Mouse (Mus musculus) erythroblast, embryonic 14.5 days (primary cell): ENCODE data around the gene Uxs1.

Experiments used
- GATA1 ChIP-seq: IDR thresholded peaks from 2 replicates; pipeline ENCODE4 v1.6.1; 2012; ENCODE audit warnings: low read length, inconsistent platforms, mixed read lengths
- TAL1 ChIP-seq: IDR thresholded peaks from 3 replicates; pipeline ENCODE4 v1.6.1; 2012; ENCODE audit warnings: low read length, inconsistent platforms, mixed read lengths

DNA sequence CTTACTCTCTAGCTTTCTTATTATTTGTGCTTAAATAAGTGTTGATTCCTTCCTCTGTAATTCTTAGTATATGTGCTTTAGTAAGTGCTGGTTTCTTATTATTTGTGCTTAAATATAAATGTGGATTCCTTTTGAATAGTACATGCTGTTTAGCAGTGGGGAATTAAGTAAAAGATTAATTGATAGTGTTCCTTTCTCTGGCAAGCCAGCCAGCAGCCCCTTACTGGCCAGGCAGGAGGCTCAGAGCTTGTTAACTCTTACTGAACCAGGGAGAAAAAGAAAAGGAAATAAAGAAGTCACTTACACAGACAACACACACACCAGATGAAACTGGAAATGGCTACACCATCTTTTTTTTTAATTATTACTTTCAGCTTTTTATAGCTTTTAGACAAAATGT is 37.2 kb upstream of the Uxs1 start:
- no peak for TF ChIP-seq GATA1
- no peak for TF ChIP-seq TAL1
